Mouse (Mus musculus) kidney, postnatal 4 days (tissue): Measurements from ENCODE around the gene Ccnjl.
A peak's percentile ranks its signal among the peaks of the same experiment; 100 is the strongest.

Experiments used
- DNase-seq, 2 experiments: peaks; one replicate each; pipeline ENCODE4 v3.0.0; 2021; ENCODE audit warnings: mixed read lengths in 2 of 2

Ccnjl gene

GRCm38 (mm10) chr11:43569595-43569994 lies 41.0 kb downstream of the Ccnjl start:
- peak; percentile 73 to 80 for DNase-seq

GRCm38 (mm10) chr11:43575061-43575375 lies 46.4 kb downstream of the Ccnjl start:
- no peak for DNase-seq

- DNase-seq: peak in 1 of 2 experiments; percentile 38
These were observed 47.0 kb downstream of the Ccnjl start for GRCm38 (mm10) chr11:43575376-43576151.

- no peak for DNase-seq
These were observed 49.3 kb downstream of the Ccnjl start for GRCm38 (mm10) chr11:43577713-43578478.

- DNase-seq: no peak
These were observed 56.8 kb downstream of the Ccnjl start for GRCm38 (mm10) chr11:43585211-43586005.

GRCm38 (mm10) chr11:43586324-43587090 lies 57.9 kb downstream of the Ccnjl start, which contains the start of gene 4933415A04Rik:
4933415A04Rik (plus strand) TSS chr11:43587040.
- peak; percentile 85 to 86 for DNase-seq

GRCm38 (mm10) chr11:43589530-43590072 lies 61.0 kb downstream of the Ccnjl start:
- DNase-seq: no peak

GRCm38 (mm10) chr11:43601440-43601839 lies 72.9 kb downstream of the Ccnjl start, which contains the start of gene Fabp6:
Fabp6 (minus strand) TSS chr11:43601540.
- DNase-seq: no peak

- DNase-seq: no peak
These were observed 75.6 kb downstream of the Ccnjl start for GRCm38 (mm10) chr11:43604207-43604606.

- DNase-seq: no peak
These were observed 76.3 kb downstream of the Ccnjl start for GRCm38 (mm10) chr11:43604891-43605290.

- DNase-seq: no peak
These were observed 77.3 kb downstream of the Ccnjl start for GRCm38 (mm10) chr11:43605859-43606258.

- DNase-seq: no peak
These were observed 79.9 kb downstream of the Ccnjl start for GRCm38 (mm10) chr11:43608440-43608839.

- no peak for DNase-seq
These were observed 81.5 kb downstream of the Ccnjl start for GRCm38 (mm10) chr11:43610006-43610661.

GRCm38 (mm10) chr11:43610662-43611033 lies 82.1 kb downstream of the Ccnjl start:
- no peak for DNase-seq

GRCm38 (mm10) chr11:43612834-43613488 lies 84.4 kb downstream of the Ccnjl start:
- peak; percentile 89 to 91 for DNase-seq

- DNase-seq: peak; percentile 49 to 58
These were observed 89.3 kb downstream of the Ccnjl start for GRCm38 (mm10) chr11:43617924-43618323.

GRCm38 (mm10) chr11:43618403-43618802 lies 89.8 kb downstream of the Ccnjl start:
- no peak for DNase-seq

- DNase-seq: peak; percentile 60 to 72
These were observed 93.2 kb downstream of the Ccnjl start for GRCm38 (mm10) chr11:43621769-43622168.

GRCm38 (mm10) chr11:43624341-43624740 lies 95.8 kb downstream of the Ccnjl start:
- DNase-seq: no peak

GRCm38 (mm10) chr11:43626300-43626926 lies 97.8 kb downstream of the Ccnjl start:
- DNase-seq: peak; percentile 78 to 86
